Mouse (Mus musculus) midbrain, embryonic 16.5 days (tissue): ENCODE results near the gene Coro1c. TPM values are rescaled to one million over a fixed set of nuclear protein-coding genes. Genes with fewer than 3 reads are reported as not detected.
A peak's percentile ranks its signal among the peaks of the same experiment; 100 is the strongest.

Experiments
- ATAC-seq: fragments of 200-750 bp; cut with Nextera tagmentation; 2 replicates; pipeline ENCODE4 v1.8.0; 2017; ENCODE audit warnings: moderate TSS enrichment
- H3K27ac ChIP-seq: fragments of 300-500 bp; sonication (generic); 2 replicates; pipeline ENCODE4 v1.5.1; 2014; ENCODE audit warnings: mild to moderate bottlenecking, low read length, mixed read lengths
- H3K27me3 ChIP-seq: fragments of 300-500 bp; sonication (generic); 2 replicates; pipeline ENCODE4 v1.6.1; 2014; ENCODE audit warnings: low read depth, low read length, mixed read lengths; ENCODE audit not compliant: control insufficient read depth, insufficient read depth
- H3K36me3 ChIP-seq: fragments of 300-500 bp; sonication (generic); 2 replicates; pipeline ENCODE4 v1.6.1; 2014; ENCODE audit warnings: mild to moderate bottlenecking, low read length, moderate library complexity, mixed read lengths; ENCODE audit not compliant: control insufficient read depth, insufficient read depth
- H3K4me1 ChIP-seq: fragments of 300-500 bp; sonication (generic); 2 replicates; pipeline ENCODE4 v1.6.1; 2014; ENCODE audit warnings: mild to moderate bottlenecking, low read length, mixed read lengths; ENCODE audit not compliant: control insufficient read depth, insufficient read depth
- H3K4me2 ChIP-seq: fragments of 300-500 bp; sonication (generic); 2 replicates; pipeline ENCODE4 v1.6.1; 2014; ENCODE audit warnings: mild to moderate bottlenecking, low read length, mixed read lengths
- H3K4me3 ChIP-seq: fragments of 300-500 bp; sonication (generic); 2 replicates; pipeline ENCODE4 v1.5.1; 2014; ENCODE audit warnings: low read depth, mild to moderate bottlenecking, low read length, moderate library complexity, mixed read lengths
- H3K9ac ChIP-seq: fragments of 300-500 bp; sonication (generic); 2 replicates; pipeline ENCODE4 v1.6.1; 2014; ENCODE audit warnings: low read depth, low read length, mixed read lengths
- H3K9me3 ChIP-seq: fragments of 300-500 bp; sonication (generic); replicated peaks from 2 replicates; pipeline ENCODE4 v1.6.1; 2014; ENCODE audit warnings: mild to moderate bottlenecking, low read length, mixed read lengths; ENCODE audit not compliant: control insufficient read depth, poor library complexity, severe bottlenecking
- WGBS: fragments of 180-500 bp; shearing (Covaris S2); extraction: QIAGEN DNeasy Blood & Tissue Kit; methylation state at CpG from one replicate; pipeline ENCODE4 v1.1.7; 2014; 5-methylcytosine and 5-hydroxymethylcytosine counted together
- polyA plus RNA-seq: library from polyadenylated mRNA; unstranded; fragments of >200 nt; fragmentation: Nextera tagmentation; extraction: Ambion mirVana; gene quantifications from 2 replicates; pipeline ENCODE4 v1.2.1, GENCODE M21; 2015

Gene Coro1c
- polyA plus RNA-seq, 1 experiment from 2014 or later, result 209 TPM

DNA sequence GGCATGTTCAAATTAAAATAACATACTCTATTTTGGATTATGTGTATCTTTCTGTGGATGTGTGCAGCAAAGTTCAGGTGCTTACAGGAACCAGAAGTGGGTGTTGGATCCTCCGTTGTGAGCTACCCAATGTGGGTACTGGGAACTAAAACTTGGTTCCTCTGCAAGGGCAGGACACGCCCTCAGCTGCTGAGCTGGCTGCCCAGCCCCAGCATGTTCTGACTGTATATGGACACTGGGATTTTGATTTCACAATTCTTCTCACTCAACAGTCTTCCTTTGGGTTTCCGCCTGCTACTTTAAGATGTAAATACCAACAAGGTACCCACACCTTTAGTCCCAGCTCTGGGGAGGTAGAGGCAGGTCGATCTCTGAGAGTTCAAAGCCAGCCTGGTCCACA, 68.1 kb downstream of the Coro1c start:
- no peak for ATAC-seq
- H3K9ac ChIP-seq, result no peak overlapping the region
- H3K4me2 ChIP-seq, result no peak overlapping the region
- no peaks in the 10 kb centered on the region for H3K27me3 ChIP-seq
- no peak overlapping the region for H3K4me3 ChIP-seq
- no peaks in the 10 kb centered on the region for H3K9me3 ChIP-seq
- 95% methylated on average over 4 of the region's 4 CpGs for WGBS
- H3K27ac ChIP-seq, result no peak overlapping the region
- peaks cover 20% of the 10 kb centered on the region for H3K36me3 ChIP-seq
- H3K4me1 ChIP-seq, result no peaks in the 10 kb centered on the region

DNA sequence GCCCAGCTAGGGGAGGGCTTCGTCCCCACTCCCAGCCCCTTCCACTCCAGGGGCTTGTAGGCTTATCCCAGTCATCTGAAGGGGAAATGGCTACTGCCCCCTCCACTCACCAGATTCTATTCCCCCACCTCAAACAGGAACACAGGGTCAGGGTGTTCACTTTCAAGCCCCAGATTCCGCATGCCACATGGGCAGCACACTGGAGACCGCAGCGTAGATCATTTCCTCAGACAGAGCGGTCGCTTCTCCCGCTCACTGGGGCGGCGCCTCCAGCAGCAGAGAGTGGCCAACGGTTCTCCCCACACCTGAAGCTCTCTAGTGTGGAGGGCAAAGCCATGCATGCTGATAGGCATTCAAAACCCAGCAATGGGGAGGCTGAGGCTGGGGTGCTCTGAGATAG, 71.6 kb downstream of the Coro1c start:
- Histone ChIP-seq H3K4me1 (no peaks in the 10 kb centered on the region), H3K4me2 (no peak overlapping the region), H3K9me3 (no peaks in the 10 kb centered on the region), H3K36me3 (0 out of 2 replicates have a peak, but pooled peaks cover 2% of the 10 kb centered on the region), H3K27ac (no peak overlapping the region), H3K27me3 (no peaks in the 10 kb centered on the region), H3K4me3 (no peak overlapping the region), H3K9ac (no peak overlapping the region)
- 89% methylated on average over 10 of the region's 10 CpGs for WGBS
- ATAC-seq, result no peak

DNA sequence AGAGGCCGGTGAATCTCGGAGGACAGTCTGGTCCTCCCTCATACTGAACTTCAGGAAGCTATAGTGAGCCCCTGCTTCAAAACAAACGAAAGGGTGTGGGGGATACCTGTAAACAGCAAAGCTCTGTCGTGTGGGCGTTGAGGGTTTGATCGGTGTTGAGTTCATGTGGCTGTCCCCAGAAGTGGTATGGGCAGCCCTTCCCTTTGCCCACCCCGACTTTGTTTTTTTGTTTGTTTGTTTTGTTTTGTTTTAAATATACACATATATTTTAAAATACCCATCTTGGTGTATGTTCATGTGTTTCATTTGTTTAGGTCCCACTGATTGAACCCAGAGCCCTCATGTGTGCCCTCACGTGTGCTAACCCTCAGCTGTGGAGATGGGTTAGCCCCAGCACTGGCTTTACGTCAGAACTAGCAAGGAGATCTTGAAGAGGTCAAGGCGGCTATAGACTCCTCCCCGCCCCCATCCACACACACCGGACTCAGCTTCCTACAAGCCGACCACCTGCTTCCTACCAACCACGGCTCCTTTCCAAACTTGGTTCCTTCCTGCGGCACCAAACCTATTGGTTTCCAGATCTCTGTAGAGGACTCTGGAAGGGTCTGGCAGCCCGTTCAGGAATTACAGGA, 75.1 kb downstream of the Coro1c start:
- Histone ChIP-seq H3K27ac (no peak overlapping the region), H3K4me3 (no peak overlapping the region), H3K27me3 (no peaks in the 10 kb centered on the region), H3K9me3 (no peaks in the 10 kb centered on the region), H3K36me3 (no peaks in the 10 kb centered on the region), H3K4me2 (no peak overlapping the region), H3K4me1 (no peaks in the 10 kb centered on the region), H3K9ac (no peak overlapping the region)
- no peak for ATAC-seq
- 75% methylated on average over 16 of the region's 16 CpGs for WGBS

GRCm38 (mm10) chr5:113832490-113832901, 76.1 kb downstream of the Coro1c start, which contains the start of gene Selplg:
Gene Selplg (minus strand): TSS chr5:113832644.
- no peaks in the 10 kb centered on the region for H3K4me1 ChIP-seq
- no peak for ATAC-seq

GRCm38 (mm10) chr5:113831741-113832140, 76.8 kb downstream of the Coro1c start:
- no peak overlapping the region for H3K4me2 ChIP-seq
- H3K36me3 ChIP-seq, result no peaks in the 10 kb centered on the region
- whole genome bisulfite sequencing, result 46% methylated on average over 3 of the region's 3 CpGs
- no peak overlapping the region for H3K27ac ChIP-seq
- no peaks in the 10 kb centered on the region for H3K4me1 ChIP-seq
- no peak overlapping the region for H3K4me3 ChIP-seq
- no peaks in the 10 kb centered on the region for H3K9me3 ChIP-seq
- no peaks in the 10 kb centered on the region for H3K27me3 ChIP-seq
- no peak overlapping the region for H3K9ac ChIP-seq
- no peak for ATAC-seq

More at GRCm38 (mm10) chr5:113832490-113832901, 76.1 kb downstream of the Coro1c start, which contains the start of gene Selplg:
- H3K9me3 ChIP-seq, result no peaks in the 10 kb centered on the region
- no peak within 1 kb of the TSS for H3K27ac ChIP-seq
- H3K9ac ChIP-seq, result peak within 1 kb of the TSS; percentile 32; the same call in 1 of the 2 replicates
- H3K36me3 ChIP-seq, result no peaks in the 10 kb centered on the region
- H3K4me2 ChIP-seq, result no peak within 1 kb of the TSS
- H3K27me3 ChIP-seq, result no peaks in the 10 kb centered on the region
- no peak within 1 kb of the TSS for H3K4me3 ChIP-seq
- WGBS, result 42% methylated on average over 8 of the region's 8 CpGs

DNA sequence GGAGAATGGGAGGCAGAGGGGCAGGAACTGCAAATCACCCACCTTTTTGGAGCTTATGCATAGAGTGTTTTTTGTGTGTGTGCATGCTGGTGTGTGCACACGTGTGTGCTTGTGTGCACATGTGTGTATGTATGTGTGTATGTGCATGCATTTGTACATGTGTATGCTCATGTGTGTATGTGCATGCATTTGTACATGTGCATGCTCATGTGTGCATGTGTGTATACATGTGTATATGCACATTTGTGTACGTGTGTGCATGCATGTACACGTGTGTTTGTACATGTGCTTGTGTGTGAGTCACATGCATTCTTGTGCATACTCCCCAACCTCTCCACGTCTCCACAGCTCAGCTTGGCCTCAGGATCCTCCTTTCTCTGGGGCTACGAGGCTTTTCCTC, 77.8 kb downstream of the Coro1c start:
- no peak overlapping the region for H3K27ac ChIP-seq
- H3K4me3 ChIP-seq, result no peak overlapping the region
- WGBS, result 93% methylated on average over 5 of the region's 5 CpGs
- no peaks in the 10 kb centered on the region for H3K27me3 ChIP-seq
- H3K36me3 ChIP-seq, result no peaks in the 10 kb centered on the region
- H3K9ac ChIP-seq, result no peak overlapping the region
- ATAC-seq, result no peak
- no peak overlapping the region for H3K4me2 ChIP-seq
- H3K4me1 ChIP-seq, result no peaks in the 10 kb centered on the region
- H3K9me3 ChIP-seq, result no peaks in the 10 kb centered on the region

DNA sequence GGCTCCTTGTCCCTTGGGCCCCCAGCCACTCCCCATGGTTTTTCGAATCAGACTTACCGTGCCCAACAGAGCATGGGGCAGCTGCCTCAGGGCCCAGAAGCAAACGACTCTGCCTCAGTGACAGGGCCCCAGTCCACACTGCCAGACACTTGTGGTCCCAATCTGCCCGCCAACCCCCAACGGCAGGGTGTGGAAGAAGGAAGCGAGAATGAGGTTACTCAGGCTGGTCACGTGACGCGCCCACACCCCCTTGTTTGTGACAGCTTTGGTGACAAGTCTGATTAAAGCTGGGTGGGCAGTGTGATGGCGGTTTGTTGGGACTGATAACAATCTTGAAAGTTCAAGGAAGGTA, 78.3 kb downstream of the Coro1c start:
- no peak overlapping the region for H3K4me3 ChIP-seq
- WGBS, result 76% methylated on average over 10 of the region's 10 CpGs
- ATAC-seq, result no peak

DNA sequence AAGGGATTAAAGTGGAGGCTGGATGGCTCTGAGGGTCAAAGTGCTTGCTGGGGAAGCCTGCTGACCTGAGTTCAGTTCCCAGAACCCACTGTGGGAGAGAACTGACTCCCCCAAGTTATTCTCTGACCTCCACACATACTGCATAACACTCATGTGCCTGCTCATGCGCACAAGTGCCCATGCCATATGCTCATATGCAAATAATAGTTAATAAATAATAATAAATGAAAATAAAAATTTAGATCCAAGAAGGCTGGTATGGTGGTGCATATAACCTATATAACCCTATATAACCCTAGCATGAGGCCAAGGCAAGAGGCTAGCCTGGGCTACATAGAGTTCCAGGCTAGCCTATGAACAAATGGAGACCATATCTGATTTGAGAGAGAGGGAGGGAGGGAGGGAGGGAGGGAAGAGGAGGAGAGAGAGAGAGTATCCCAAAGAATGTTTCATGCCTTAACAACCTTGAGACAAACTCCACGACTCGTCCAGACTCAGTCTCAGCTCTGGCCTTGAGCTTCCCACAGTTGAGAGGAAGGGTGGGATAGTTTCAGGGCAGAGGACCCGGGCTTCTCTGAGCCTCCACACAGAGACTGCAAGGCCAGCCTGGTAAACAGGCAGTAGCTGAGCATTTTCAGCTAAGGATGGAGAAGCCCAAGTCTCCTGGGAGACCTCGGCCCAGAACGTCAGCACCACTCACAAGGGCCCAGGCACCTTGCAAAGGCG, 78.8 kb downstream of the Coro1c start:
- Histone ChIP-seq H3K36me3 (no peaks in the 10 kb centered on the region), H3K4me2 (no peak overlapping the region), H3K4me3 (no peak overlapping the region), H3K27me3 (no peaks in the 10 kb centered on the region), H3K9ac (no peak overlapping the region), H3K9me3 (no peaks in the 10 kb centered on the region), H3K4me1 (no peaks in the 10 kb centered on the region), H3K27ac (no peak overlapping the region)
- WGBS, result 84% methylated on average over 7 of the region's 7 CpGs
- no peak for ATAC-seq

More for the DNA sequence above, 78.3 kb downstream of the Coro1c start:
- H3K9ac ChIP-seq, result no peak overlapping the region
- H3K4me2 ChIP-seq, result no peak overlapping the region
- H3K27me3 ChIP-seq, result no peaks in the 10 kb centered on the region
- H3K9me3 ChIP-seq, result no peaks in the 10 kb centered on the region
- H3K4me1 ChIP-seq, result no peaks in the 10 kb centered on the region
- H3K27ac ChIP-seq, result no peak overlapping the region
- H3K36me3 ChIP-seq, result no peaks in the 10 kb centered on the region

DNA sequence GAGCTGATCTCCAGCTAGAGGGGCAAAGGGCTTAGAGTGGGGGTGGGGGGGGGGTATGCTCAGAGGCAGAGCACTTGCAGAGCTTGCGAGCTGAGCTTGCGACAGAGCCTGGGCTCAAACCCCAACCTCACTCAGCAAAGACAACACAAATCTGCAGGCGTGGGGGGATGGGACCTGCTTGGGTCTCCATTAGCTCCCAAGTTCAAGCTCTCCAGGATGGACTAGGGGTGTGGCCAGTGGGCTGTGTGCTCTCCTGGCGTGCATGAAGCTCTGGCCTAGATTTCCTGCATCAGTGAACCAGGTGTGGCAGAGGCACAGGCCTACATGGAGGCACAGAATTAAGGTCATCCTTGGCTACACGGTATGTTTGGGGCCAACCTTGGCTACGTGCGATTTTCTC, 80.1 kb downstream of the Coro1c start:
- Histone ChIP-seq H3K27me3 (no peaks in the 10 kb centered on the region), H3K36me3 (no peaks in the 10 kb centered on the region), H3K4me1 (no peaks in the 10 kb centered on the region), H3K27ac (no peak overlapping the region), H3K9ac (no peak overlapping the region), H3K4me3 (no peak overlapping the region), H3K9me3 (no peaks in the 10 kb centered on the region), H3K4me2 (no peak overlapping the region)
- ATAC-seq, result no peak
- WGBS, result 72% methylated on average over 7 of the region's 7 CpGs
